Mouse (Mus musculus) adrenal gland, adult 2 months (tissue): ENCODE measurements around the gene Mtg1. TPM values are rescaled to one million over a fixed set of nuclear protein-coding genes. Genes with fewer than 3 reads are reported as not detected.

Experiments
- DNase-seq: peaks from one replicate; pipeline ENCODE4 v3.0.0; 2021
- polyA plus RNA-seq: library from polyadenylated mRNA; depleted of rRNA; stranded (reverse); fragments of >200 nt; gene quantifications from 2 replicates; pipeline ENCODE4 v1.2.3, GENCODE M21; 2012; rRNA removed
- total RNA-seq, 2 experiments: library from RNA; stranded (reverse); gene quantifications; 2 replicates each; pipeline ENCODE4 v1.2.3; 2021

Mtg1 gene
- total and polyA plus RNA-seq, 3 experiments, result 22.6 to 38.2 (median 27.4) TPM

DNA sequence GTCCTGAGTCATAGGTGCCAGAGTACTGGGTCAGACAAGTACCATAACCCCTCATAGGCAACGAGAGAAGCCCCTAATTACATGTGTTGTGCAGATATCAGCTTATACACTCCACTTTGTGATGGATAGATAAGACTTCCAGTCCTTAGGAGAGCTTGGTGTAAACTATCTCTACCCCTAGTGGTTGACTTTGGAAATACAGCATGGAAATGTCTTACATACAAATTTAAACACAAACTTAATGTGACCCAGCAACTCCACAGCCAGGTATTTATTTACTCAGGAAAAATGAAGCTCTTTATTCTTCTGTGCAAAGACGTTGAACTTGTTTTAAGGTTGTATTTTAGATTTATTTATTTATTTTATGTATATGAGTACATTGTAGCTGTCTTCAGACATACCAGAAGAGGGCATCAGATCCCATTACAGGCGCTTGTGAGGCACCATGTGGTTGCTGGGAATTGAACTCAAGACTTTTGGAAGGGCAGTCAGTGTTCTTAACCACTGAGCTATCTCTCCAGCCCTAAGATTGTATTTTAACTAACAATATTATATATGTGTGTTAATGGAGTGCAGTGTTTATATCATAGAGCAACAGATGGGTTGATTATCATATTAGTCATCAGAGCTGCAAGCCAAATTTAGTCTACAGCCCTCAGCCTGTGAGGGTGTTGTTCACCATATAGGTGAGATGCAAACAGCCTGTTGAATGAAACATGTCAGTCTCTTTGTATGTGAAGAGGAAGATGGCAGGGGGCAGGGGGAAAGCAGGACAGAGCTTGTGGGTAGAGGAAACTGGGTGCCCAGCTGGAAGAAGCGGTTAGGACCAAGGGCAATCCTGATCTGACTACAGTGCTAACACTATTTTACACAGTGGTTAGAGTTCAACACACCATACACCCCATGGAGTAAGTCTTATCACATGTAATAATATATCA is 51.3 kb downstream of the Mtg1 start:
- no peak for DNase-seq

DNA sequence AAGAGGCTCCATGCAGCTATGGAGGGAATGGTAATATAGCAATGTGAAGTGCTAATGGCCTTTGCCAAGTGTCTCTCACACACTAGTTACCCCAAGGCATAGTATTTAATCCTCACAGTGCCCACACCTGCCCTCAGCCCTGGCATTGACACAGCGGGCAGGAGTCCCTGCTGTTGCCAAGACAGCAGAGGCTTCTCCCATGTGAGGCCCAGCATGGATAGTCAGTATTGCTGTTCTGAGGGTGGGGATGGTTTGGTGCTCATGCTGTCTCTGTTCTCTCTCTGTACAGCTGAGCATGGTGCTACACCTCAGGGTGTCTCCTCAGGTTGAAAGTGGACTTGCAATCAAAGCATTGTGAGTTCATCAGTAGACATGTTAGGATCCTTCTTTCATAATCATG is 53.1 kb downstream of the Mtg1 start:
- DNase-seq, result no peak

DNA sequence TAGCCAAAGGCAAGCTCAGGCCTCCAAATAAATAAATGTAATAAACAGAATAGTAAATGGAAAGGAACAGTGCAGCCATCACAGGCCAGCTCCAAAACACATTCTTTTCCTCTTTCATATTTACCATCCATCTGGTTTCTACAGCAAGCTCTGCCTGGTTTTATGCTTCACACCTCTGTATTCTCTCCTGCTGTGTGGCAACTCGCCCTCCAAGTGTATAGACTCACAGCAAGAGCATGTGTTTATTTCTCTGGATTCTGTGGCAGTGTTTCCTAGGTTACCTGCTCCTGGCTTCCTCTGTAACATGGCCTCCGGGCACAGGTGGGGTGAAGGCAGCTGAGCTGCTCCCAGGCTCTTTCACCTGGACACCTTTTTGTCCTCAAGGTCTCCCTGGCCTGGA is 55.1 kb downstream of the Mtg1 start:
- no peak for DNase-seq

DNA sequence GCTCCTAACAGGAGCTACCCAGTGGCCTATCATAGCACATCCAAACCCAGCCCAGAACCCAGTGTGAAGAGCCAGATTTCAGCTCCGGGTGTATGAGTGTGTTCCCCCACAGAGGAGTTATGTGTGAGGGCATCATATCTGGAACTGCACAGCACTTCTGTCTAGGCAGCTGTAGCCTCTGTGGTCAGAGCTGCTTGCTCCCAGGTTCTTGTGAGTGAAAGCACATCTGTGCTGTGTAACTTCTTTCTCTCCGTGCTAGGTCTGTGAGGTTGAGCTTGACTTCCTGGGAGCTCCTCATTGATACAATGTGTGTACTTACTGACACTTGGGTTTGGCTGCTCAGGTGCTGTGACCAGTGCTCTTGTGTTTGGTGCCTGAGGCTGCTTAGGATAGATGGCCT is 55.5 kb downstream of the Mtg1 start:
- no peak for DNase-seq

DNA sequence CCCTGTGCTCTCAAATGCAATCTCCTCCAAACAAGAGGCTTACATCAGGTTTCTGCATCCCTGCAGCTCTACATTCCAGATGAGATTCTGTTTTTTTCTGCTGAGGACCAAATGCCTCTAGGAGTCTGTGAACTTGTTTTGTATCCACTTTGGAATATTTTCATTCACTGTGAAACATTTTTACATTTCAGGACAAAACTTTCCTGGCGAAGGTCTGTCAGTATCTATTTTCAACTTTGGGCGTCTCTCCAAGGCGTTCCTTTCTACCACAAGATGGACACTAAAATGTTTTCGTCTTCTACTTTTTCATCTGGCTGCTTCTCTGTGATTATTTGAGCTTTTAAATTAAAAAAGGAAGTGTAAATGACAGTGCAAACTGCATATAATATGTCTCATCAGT is 56.7 kb downstream of the Mtg1 start:
- DNase-seq, result no peak

DNA sequence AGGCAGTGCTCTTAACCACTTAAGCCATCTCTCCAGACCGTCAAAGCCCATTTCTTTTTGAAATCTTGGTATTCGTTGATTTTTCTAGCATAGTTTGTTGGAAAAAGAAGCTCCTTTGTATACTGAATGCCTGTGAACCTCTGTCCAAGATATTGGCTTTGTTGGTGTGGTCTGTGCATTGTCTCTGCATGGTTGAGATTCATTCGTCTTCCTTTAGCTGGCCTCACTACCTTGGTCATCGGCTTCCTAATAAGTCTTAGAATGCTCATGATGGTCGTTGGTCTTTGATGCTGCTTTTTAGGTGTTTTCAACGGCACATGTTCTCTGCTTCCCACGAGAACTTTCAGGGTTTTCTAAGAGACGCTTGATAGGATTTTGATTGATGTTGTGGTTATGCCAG is 58.6 kb downstream of the Mtg1 start:
- no peak for DNase-seq

Other genes with a start within 250 kb of the Mtg1 start
- under 1 TPM; 0.59 to 0.66 TPM for gene Kndc1, start 242.9 kb upstream of the Mtg1 start, total RNA-seq
- 0.53 and 0.54 TPM in 2 replicates for gene Kndc1, start 242.9 kb upstream of the Mtg1 start, polyA plus RNA-seq
- not detected for gene Utf1, start 193.8 kb upstream of the Mtg1 start, total RNA-seq
- gene Utf1, start 193.8 kb upstream of the Mtg1 start, polyA plus RNA-seq, result 0.10 and 0.22 TPM in 2 replicates
- not detected for gene 6430531B16Rik, start 158.8 kb upstream of the Mtg1 start, total RNA-seq
- 0.19 and 0.80 TPM in 2 replicates for gene 6430531B16Rik, start 158.8 kb upstream of the Mtg1 start, polyA plus RNA-seq
- 1 to 10 TPM; 1.9 to 3.3 TPM for gene Adam8, start 145.0 kb upstream of the Mtg1 start, total RNA-seq
- gene Adam8, start 145.0 kb upstream of the Mtg1 start, polyA plus RNA-seq, result 3.4 and 3.5 TPM in 2 replicates
- 10 to 100 TPM; 22.2 to 23.7 TPM for gene Zfp511, start 101.2 kb upstream of the Mtg1 start, total RNA-seq
- gene Zfp511, start 101.2 kb upstream of the Mtg1 start, polyA plus RNA-seq, result 49.2 and 63.9 TPM in 2 replicates
- 10 to 100 TPM; 26.6 to 26.8 TPM for gene Tubgcp2, start 100.9 kb upstream of the Mtg1 start, total RNA-seq
- gene Tubgcp2, start 100.9 kb upstream of the Mtg1 start, polyA plus RNA-seq, result 13.5 and 16.4 TPM in 2 replicates
- not detected for gene Msx3, start 88.5 kb upstream of the Mtg1 start, total RNA-seq
- not detected in 2 replicates for gene Msx3, start 88.5 kb upstream of the Mtg1 start, polyA plus RNA-seq
- gene Caly, start 55.0 kb upstream of the Mtg1 start, total RNA-seq, result 1 to 10 TPM; 5.7 to 5.9 TPM
- 13.9 and 21.2 TPM in 2 replicates for gene Caly, start 55.0 kb upstream of the Mtg1 start, polyA plus RNA-seq
- gene Prap1, start 44.2 kb upstream of the Mtg1 start, total RNA-seq, result not detected
- not detected in 2 replicates for gene Prap1, start 44.2 kb upstream of the Mtg1 start, polyA plus RNA-seq
- 10 to 100 TPM; 61.9 to 72.5 TPM for gene Fuom, start 35.1 kb upstream of the Mtg1 start, total RNA-seq
- gene Fuom, start 35.1 kb upstream of the Mtg1 start, polyA plus RNA-seq, result 89.3 and 100 TPM in 2 replicates
- gene Paox, start 21.8 kb upstream of the Mtg1 start, total RNA-seq, result 10 to 100 TPM; 19.4 to 22.6 TPM
- 14.9 and 18.9 TPM in 2 replicates for gene Paox, start 21.8 kb upstream of the Mtg1 start, polyA plus RNA-seq
- gene Echs1, start 21.1 kb upstream of the Mtg1 start, total RNA-seq, result 100 to 1,000 TPM; 395 to 540 TPM
- 136 and 147 TPM in 2 replicates for gene Echs1, start 21.1 kb upstream of the Mtg1 start, polyA plus RNA-seq
- gene Sprn, start 17.3 kb downstream of the Mtg1 start, total RNA-seq, result 1 to 10 TPM in 1 of 2 experiments, under 1 TPM in 1; 0.55 to 1.2 TPM
- gene Sprn, start 17.3 kb downstream of the Mtg1 start, polyA plus RNA-seq, result 0.99 and 2.4 TPM in 2 replicates
- gene Olfr522, start 27.2 kb downstream of the Mtg1 start, total RNA-seq, result not detected
- gene Olfr522, start 27.2 kb downstream of the Mtg1 start, polyA plus RNA-seq, result not detected in 2 replicates
- gene Olfr523, start 35.7 kb downstream of the Mtg1 start, total RNA-seq, result not detected
- gene Olfr523, start 35.7 kb downstream of the Mtg1 start, polyA plus RNA-seq, result not detected in 2 replicates
- gene Olfr524, start 68.4 kb downstream of the Mtg1 start, total RNA-seq, result not detected
- gene Olfr524, start 68.4 kb downstream of the Mtg1 start, polyA plus RNA-seq, result not detected in 2 replicates
- not detected for gene Cd163l1, start 80.7 kb downstream of the Mtg1 start, total RNA-seq
- gene Cd163l1, start 80.7 kb downstream of the Mtg1 start, polyA plus RNA-seq, result 0.08 TPM in 1 of 2 replicates, not detected in the other
- gene 5830411N06Rik, start 109.7 kb downstream of the Mtg1 start, total RNA-seq, result not detected
- not detected in 2 replicates for gene 5830411N06Rik, start 109.7 kb downstream of the Mtg1 start, polyA plus RNA-seq
- gene Olfr525, start 183.3 kb downstream of the Mtg1 start, total RNA-seq, result not detected
- not detected in 2 replicates for gene Olfr525, start 183.3 kb downstream of the Mtg1 start, polyA plus RNA-seq
- gene Olfr527, start 196.5 kb downstream of the Mtg1 start, total RNA-seq, result not detected
- gene Olfr527, start 196.5 kb downstream of the Mtg1 start, polyA plus RNA-seq, result 0.11 TPM in 1 of 2 replicates, not detected in the other
- gene Olfr60, start 224.1 kb downstream of the Mtg1 start, total RNA-seq, result not detected
- not detected in 2 replicates for gene Olfr60, start 224.1 kb downstream of the Mtg1 start, polyA plus RNA-seq
- not detected for gene Olfr530, start 238.8 kb downstream of the Mtg1 start, total RNA-seq
- gene Olfr530, start 238.8 kb downstream of the Mtg1 start, polyA plus RNA-seq, result not detected in 2 replicates